10 mouse cellular contexts compared by ENCODE assay signal in genomic region chr1:126568520-126569197, GRCm38 (mm10).
DNase-seq lines count a peak whose midpoint lies in the region; ATAC-seq and TF ChIP-seq lines count a peak whose summit lies in the region.
"Had no signal": no experiment of that assay in that cellular context is flagged by ENCODE, and none has a peak within 500 bp of the region (broad histone marks: within the 10 kb centered on the region; RNA-seq: fewer than 3 reads in every experiment).

No protein-coding gene starts in this region.

- no peak overlapping the region for H3K4me3 ChIP-seq in cerebellum, adult 2 months (replicated peaks; ENCODE audit: insufficient read depth, low read depth, low read length)
- H3K4me3 ChIP-seq in liver, adult 2 months (ENCODE audit: insufficient read depth, low read depth, low read length): no peak overlapping the region
- no peak overlapping the region for H3K4me3 ChIP-seq in liver, embryonic 12.5 days
- H3K4me3 ChIP-seq: megakaryocyte, embryonic 14.5 days had no signal

- no peak overlapping the region for H3K4me2 ChIP-seq in liver, embryonic 12.5 days

- no peaks in the 10 kb centered on the region for H3K79me2 ChIP-seq in liver, adult 2 months (ENCODE audit: control insufficient read depth, insufficient read depth, low read length)

- H3K27ac ChIP-seq in cerebellum, adult 2 months (ENCODE audit: insufficient read depth, low read length): no peak overlapping the region
- no peak overlapping the region for H3K27ac ChIP-seq in liver, adult 2 months (replicated peaks; ENCODE audit: insufficient read depth, low read depth, low read length)
- no peak overlapping the region for H3K27ac ChIP-seq in liver, embryonic 12.5 days

- H3K9ac ChIP-seq in liver, adult 2 months (ENCODE audit: low read depth, low read length): no peak overlapping the region
- no peak overlapping the region for H3K9ac ChIP-seq in liver, embryonic 12.5 days

- no peak for TF ChIP-seq POLR2A in cerebellum, adult 2 months (IDR thresholded peaks at IDR 0.05; ENCODE audit: borderline replicate concordance, insufficient read depth, low read length)
- no peak for TF ChIP-seq POLR2A in liver, adult 2 months (IDR thresholded peaks at IDR 0.05; ENCODE audit: extremely low read depth, insufficient read depth, low read length)

- ATAC-seq in cerebellum, adult (ENCODE audit: insufficient number of reproducible peaks, low FRiP score, low TSS enrichment): no peak
- ATAC-seq in liver, embryonic 12.5 days: no peak
- ATAC-seq in erythroid progenitor cell, adult 5-6 weeks (replicated peaks; ENCODE audit: low FRiP score, poor library complexity, severe bottlenecking): no peak

- no peaks in the 10 kb centered on the region for H3K36me3 ChIP-seq in liver, adult 2 months (ENCODE audit: control insufficient read depth, insufficient read depth, low read length)
- no peaks in the 10 kb centered on the region for H3K36me3 ChIP-seq in liver, embryonic 12.5 days

- 92% methylated on average over 8 of the region's 8 CpGs for WGBS in cerebellum, adult 2 months
- 95% methylated on average over 8 of the region's 8 CpGs for WGBS in liver, adult 2 months
- 83% methylated on average over 8 of the region's 8 CpGs for WGBS in liver, embryonic 12.5 days (ENCODE audit: insufficient replicate concordance)

- H3K9me3 ChIP-seq in liver, embryonic 12.5 days (replicated peaks): no peaks in the 10 kb centered on the region

- DNase-seq in cerebellum, adult 2 months: peak in 1 of 2 experiments; percentile 4
- DNase-seq in liver, adult 2 months (ENCODE audit: extremely low read depth, low read depth, low spot score): peak; percentile 31
- DNase-seq in adrenal gland, postnatal 4 days (ENCODE audit: low spot score in 2 of 2): peak; percentile 13 to 18
- peak; percentile 54 for DNase-seq in induced T-regulatory cell, adult 2 months (ENCODE audit: low read depth)
- peak; percentile 55 for DNase-seq in mesoderm, embryonic 11.5 days (ENCODE audit: low read depth, low spot score)

- TF ChIP-seq CTCF in cerebellum, adult 2 months (IDR thresholded peaks at IDR 0.05; ENCODE audit: borderline replicate concordance, insufficient read depth, low read depth, low read length): peak; percentile 31; the same call in 1 of the 2 replicates
- peak; percentile 58 for TF ChIP-seq CTCF in liver, adult 2 months (IDR thresholded peaks at IDR 0.05; ENCODE audit: low read depth, low read length)

- H3K4me1 ChIP-seq in cerebellum, adult 2 months (ENCODE audit: control insufficient read depth, insufficient read depth, low read length): no peaks in the 10 kb centered on the region
- H3K4me1 ChIP-seq in liver, adult 2 months (ENCODE audit: control insufficient read depth, insufficient read depth, low read length): no peaks in the 10 kb centered on the region
- H3K4me1 ChIP-seq in liver, embryonic 12.5 days: no peaks in the 10 kb centered on the region

- H3K27me3 ChIP-seq in cerebellum, adult 2 months (ENCODE audit: control insufficient read depth, insufficient read depth, low read length): no peaks in the 10 kb centered on the region
- no peaks in the 10 kb centered on the region for H3K27me3 ChIP-seq in liver, adult 2 months (ENCODE audit: control insufficient read depth, insufficient read depth, low read length)
- no peaks in the 10 kb centered on the region for H3K27me3 ChIP-seq in liver, embryonic 12.5 days (replicated peaks)
- H3K27me3 ChIP-seq: CH12.LX; megakaryocyte, embryonic 14.5 days had no signal
